Mouse (Mus musculus): ENCODE measurements at regions not wholly inside any gene's neighbourhood (a gene's known extent, or its start where the extent isn't known, plus 50 kb on each side); places are given as distances from the start of the nearest gene placed in this dataset.

DNA sequence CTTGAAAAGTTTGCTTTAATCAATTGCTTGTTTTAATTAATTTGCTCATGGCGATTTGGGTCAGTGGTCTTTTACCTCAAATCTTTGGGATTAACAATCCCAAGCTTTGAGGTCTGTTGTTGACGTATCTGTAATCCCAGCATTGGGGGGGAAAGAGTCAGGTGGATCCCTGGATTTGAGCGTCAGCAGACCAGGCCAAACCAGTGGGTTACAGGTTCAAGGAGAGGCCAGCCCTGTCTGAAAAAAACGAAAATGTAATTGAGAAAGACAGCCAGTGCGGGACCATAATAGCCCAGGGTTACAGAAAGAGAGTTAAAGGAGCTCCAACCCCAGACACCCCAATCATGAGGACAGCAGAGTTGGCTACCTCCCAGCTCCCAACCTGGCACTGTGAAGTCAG is 53.0 kb upstream of the Hs6st1 start:
- no peaks in the 10 kb centered on the region for H3K79me2 ChIP-seq (ENCODE audit: control insufficient read depth, insufficient read depth, low read length, poor library complexity)
- TF ChIP-seq MAFK (IDR thresholded peaks at IDR 0.05; ENCODE audit: borderline replicate concordance, low read depth, low read length) (no peak), MAX (IDR thresholded peaks at IDR 0.05; ENCODE audit: low read length) (no peak), USF1 (IDR thresholded peaks at IDR 0.05; ENCODE audit: low read depth, low read length) (no peak), EP300 (IDR thresholded peaks at IDR 0.05; ENCODE audit: low read depth in 1 of 2, low read length in 2 of 2) (no peak), ZNF384 (IDR thresholded peaks at IDR 0.05; ENCODE audit: low read depth, low read length) (no peak), GABPA (IDR thresholded peaks at IDR 0.05; ENCODE audit: low read depth, low read length) (no peak), ZMIZ1 (IDR thresholded peaks at IDR 0.05; ENCODE audit: low read depth, low read length) (no peak), NRF1 (IDR thresholded peaks at IDR 0.05; ENCODE audit: insufficient read depth, low read depth, low read length, poor library complexity, severe bottlenecking) (no peak), USF2 (IDR thresholded peaks at IDR 0.05; ENCODE audit: borderline replicate concordance in 1 of 2, insufficient read depth in 1 of 2, low read depth in 1 of 2, low read length in 2 of 2) (no peak), TAL1 (IDR thresholded peaks at IDR 0.05; ENCODE audit: low read length) (no peak), CHD1 (IDR thresholded peaks at IDR 0.05; ENCODE audit: low read depth, low read length) (no peak), E2F4 (IDR thresholded peaks at IDR 0.05; ENCODE audit: borderline replicate concordance, low read depth, low read length) (no peak)
- no peaks in the 10 kb centered on the region for H3K36me3 ChIP-seq (ENCODE audit: control insufficient read depth in 1 of 2, insufficient read depth in 2 of 2, low read length in 2 of 2)
- no peak overlapping the region for H3K27ac ChIP-seq (ENCODE audit: control insufficient read depth, low read depth, low read length)
- no peak for DNase-seq (ENCODE audit: low read depth, low spot score)
- H3K27me3 ChIP-seq (ENCODE audit: control insufficient read depth in 1 of 2, insufficient read depth in 2 of 2, low read length in 2 of 2), result no peaks in the 10 kb centered on the region
- H3K9me3 ChIP-seq (replicated peaks; ENCODE audit: insufficient read depth, low read length), result no peaks in the 10 kb centered on the region
- no peaks in the 10 kb centered on the region for H3K4me1 ChIP-seq (ENCODE audit: control insufficient read depth in 1 of 2, insufficient read depth in 2 of 2, low read length in 2 of 2)
- no peak overlapping the region for H3K4me3 ChIP-seq (ENCODE audit: control insufficient read depth in 1 of 2, insufficient read depth in 1 of 2, low read depth in 2 of 2, low read length in 2 of 2)
- no peak overlapping the region for H3K9ac ChIP-seq (ENCODE audit: control insufficient read depth, low read depth, low read length, poor library complexity, severe bottlenecking)

DNA sequence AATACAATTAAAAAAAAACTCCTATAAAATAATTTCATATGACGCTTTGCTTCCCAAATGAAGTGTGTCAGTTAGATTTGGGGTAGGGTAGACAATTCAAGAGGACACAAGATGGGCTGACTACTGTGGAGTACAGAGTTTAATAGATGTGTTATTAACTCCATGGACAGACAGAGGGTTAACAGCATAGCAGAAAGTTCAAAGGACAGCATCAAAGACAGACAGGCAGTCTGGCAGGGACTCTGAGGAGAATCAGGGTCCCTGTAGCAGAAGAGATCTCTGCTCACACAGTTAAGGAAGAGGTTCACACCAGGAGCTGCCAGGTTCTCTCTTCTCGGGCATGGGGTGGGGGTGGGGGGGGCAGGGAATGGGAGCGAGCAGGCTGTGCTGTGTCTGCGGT is 51.6 kb upstream of the Hs6st1 start:
- Histone ChIP-seq H3K79me2 (ENCODE audit: control insufficient read depth, insufficient read depth, low read length, poor library complexity) (no peaks in the 10 kb centered on the region), H3K9me3 (replicated peaks; ENCODE audit: insufficient read depth, low read length) (no peaks in the 10 kb centered on the region), H3K27me3 (ENCODE audit: control insufficient read depth in 1 of 2, insufficient read depth in 2 of 2, low read length in 2 of 2) (no peaks in the 10 kb centered on the region), H3K36me3 (ENCODE audit: control insufficient read depth in 1 of 2, insufficient read depth in 2 of 2, low read length in 2 of 2) (no peaks in the 10 kb centered on the region), H3K4me1 (ENCODE audit: control insufficient read depth in 1 of 2, insufficient read depth in 2 of 2, low read length in 2 of 2) (no peaks in the 10 kb centered on the region), H3K9ac (ENCODE audit: control insufficient read depth, low read depth, low read length, poor library complexity, severe bottlenecking) (no peak overlapping the region), H3K4me3 (ENCODE audit: control insufficient read depth in 1 of 2, insufficient read depth in 1 of 2, low read depth in 2 of 2, low read length in 2 of 2) (no peak overlapping the region), H3K27ac (ENCODE audit: control insufficient read depth, low read depth, low read length) (no peak overlapping the region)
- DNase-seq (ENCODE audit: low read depth, low spot score), result no peak
- TF ChIP-seq JUND (IDR thresholded peaks at IDR 0.05; ENCODE audit: low read depth, low read length) (no peak), ZMIZ1 (IDR thresholded peaks at IDR 0.05; ENCODE audit: low read depth, low read length) (no peak), GATA1 (IDR thresholded peaks at IDR 0.05; ENCODE audit: low read depth, low read length) (no peak), ELF1 (IDR thresholded peaks at IDR 0.05; ENCODE audit: low read depth, low read length) (no peak), POLR2AphosphoS5 (IDR thresholded peaks at IDR 0.05; ENCODE audit: borderline replicate concordance, low read depth, low read length) (no peak), CTCF (IDR thresholded peaks at IDR 0.05 in 2 of 3, conservative IDR thresholded peaks at IDR 0.05 in 1 of 3; ENCODE audit: control insufficient read depth in 1 of 3, insufficient read depth in 1 of 3, low read depth in 2 of 3, low read length in 3 of 3, poor library complexity in 1 of 3, severe bottlenecking in 1 of 3) (no peak), USF2 (IDR thresholded peaks at IDR 0.05; ENCODE audit: borderline replicate concordance in 1 of 2, insufficient read depth in 1 of 2, low read depth in 1 of 2, low read length in 2 of 2) (no peak), ZKSCAN1 (IDR thresholded peaks at IDR 0.05; ENCODE audit: low read depth, low read length) (no peak), ETS1 (IDR thresholded peaks at IDR 0.05; ENCODE audit: low read depth, low read length) (no peak), MYC (IDR thresholded peaks at IDR 0.05; ENCODE audit: low read depth, low read length) (no peak), GABPA (IDR thresholded peaks at IDR 0.05; ENCODE audit: low read depth, low read length) (no peak)
